Mouse (Mus musculus) hindbrain, embryonic 14.5 days (tissue): Measurements from ENCODE around the gene Meis2. TPM values are rescaled to one million over a fixed set of nuclear protein-coding genes. Genes with fewer than 3 reads are reported as not detected.
A peak's percentile ranks its signal among the peaks of the same experiment; 100 is the strongest.

Experiments used
- ATAC-seq: fragments of 200-750 bp; cut with Nextera tagmentation; 2 replicates; pipeline ENCODE4 v1.8.0; 2017; ENCODE audit warnings: moderate number of reproducible peaks, mild to moderate bottlenecking, moderate TSS enrichment, moderate library complexity; ENCODE audit not compliant: low FRiP score
- DNase-seq: peaks from one replicate; pipeline ENCODE4 v3.0.0-alpha.2; 2015; ENCODE audit warnings: low spot score
- H3K27ac ChIP-seq: fragments of 300-500 bp; sonication (generic); 2 replicates; pipeline ENCODE4 v1.5.1; 2014; ENCODE audit warnings: mild to moderate bottlenecking, moderate library complexity
- H3K27me3 ChIP-seq: fragments of 300-500 bp; sonication (generic); 2 replicates; pipeline ENCODE4 v1.6.1; 2014; ENCODE audit warnings: mild to moderate bottlenecking, low read length, mixed read lengths; ENCODE audit not compliant: control insufficient read depth, insufficient read depth
- H3K36me3 ChIP-seq: fragments of 300-500 bp; sonication (generic); replicated peaks from 2 replicates; pipeline ENCODE4 v1.6.1; 2014; ENCODE audit not compliant: control insufficient read depth, insufficient read depth
- H3K4me1 ChIP-seq: fragments of 300-500 bp; sonication (generic); replicated peaks from 2 replicates; pipeline ENCODE4 v1.6.1; 2014; ENCODE audit warnings: antibody characterized with exemption, low read length, mixed read lengths; ENCODE audit not compliant: control insufficient read depth, insufficient read depth
- H3K4me2 ChIP-seq: fragments of 300-500 bp; sonication (generic); replicated peaks from 2 replicates; pipeline ENCODE4 v1.6.1; 2014; ENCODE audit warnings: mild to moderate bottlenecking, moderate library complexity
- H3K4me3 ChIP-seq: fragments of 300-500 bp; sonication (generic); replicated peaks from 2 replicates; pipeline ENCODE4 v1.5.1; 2014; ENCODE audit warnings: mild to moderate bottlenecking, low read length
- H3K9ac ChIP-seq: fragments of 300-500 bp; sonication (generic); 2 replicates; pipeline ENCODE4 v1.6.1; 2014
- H3K9me3 ChIP-seq: fragments of 300-500 bp; sonication (generic); 2 replicates; pipeline ENCODE4 v1.6.1; 2016; ENCODE audit warnings: low read length; ENCODE audit not compliant: control insufficient read depth
- WGBS: fragments of 180-500 bp; shearing (Covaris S2); extraction: QIAGEN DNeasy Blood & Tissue Kit; methylation state at CpG from one replicate; pipeline ENCODE4 v1.1.7; 2014; 5-methylcytosine and 5-hydroxymethylcytosine counted together
- polyA plus RNA-seq: library from polyadenylated mRNA; unstranded; fragments of >200 nt; fragmentation: Nextera tagmentation; extraction: Ambion mirVana; gene quantifications from 2 replicates; pipeline ENCODE4 v1.2.1, GENCODE M21; 2014

Meis2 gene
- polyA plus RNA-seq, 1 experiment from 2014 or later = 159 TPM

DNA sequence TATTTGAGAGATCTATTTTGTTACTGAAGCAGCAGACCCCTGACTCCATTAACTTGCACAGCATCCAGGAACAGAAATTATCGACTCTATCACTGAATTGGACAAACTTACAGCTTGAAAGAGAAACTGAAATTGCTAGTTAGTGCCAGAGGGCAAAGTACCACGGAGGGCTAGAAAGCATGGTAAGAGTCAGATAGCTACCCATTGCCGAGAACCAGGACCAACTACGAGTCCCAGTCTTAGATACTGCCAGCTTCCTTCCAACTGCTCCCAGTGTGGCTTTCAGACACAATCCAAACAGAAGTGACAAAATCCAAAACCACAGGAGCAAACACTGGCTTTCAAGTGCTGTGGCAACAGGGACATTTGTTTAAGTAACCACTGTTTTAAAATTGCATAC, 81.2 kb downstream of the Meis2 start:
- ATAC-seq (no peak), DNase-seq (no peak)
- no peak overlapping the region for H3K4me2 ChIP-seq
- H3K9ac ChIP-seq = no peak overlapping the region
- H3K36me3 ChIP-seq = peaks cover 4% of the 10 kb centered on the region; the same call in 1 of the 2 replicates
- 82% methylated on average over 4 of the region's 4 CpGs for WGBS
- H3K9me3 ChIP-seq = no peaks in the 10 kb centered on the region
- no peak overlapping the region for H3K4me3 ChIP-seq
- H3K27me3 ChIP-seq = no peaks in the 10 kb centered on the region
- peaks cover 8% of the 10 kb centered on the region; the same call in 1 of the 2 replicates for H3K4me1 ChIP-seq
- no peak overlapping the region for H3K27ac ChIP-seq

DNA sequence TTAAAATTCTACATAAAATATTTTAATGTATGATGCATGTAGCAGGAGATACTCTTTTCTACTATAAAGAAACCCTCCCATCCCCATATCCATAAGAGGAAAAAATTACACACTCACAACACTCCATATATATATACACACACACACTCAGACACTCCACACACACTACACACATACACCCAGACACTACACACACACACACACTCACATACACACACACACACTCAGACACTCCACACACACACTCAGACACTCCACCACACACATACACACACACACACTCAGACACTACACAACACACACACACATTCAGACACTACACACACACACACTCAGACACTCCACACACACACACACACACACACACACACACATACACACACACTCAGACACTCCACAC, 85.1 kb downstream of the Meis2 start:
- H3K9ac ChIP-seq = no peak overlapping the region
- H3K27me3 ChIP-seq = no peaks in the 10 kb centered on the region
- peaks cover 8% of the 10 kb centered on the region; the same call in 1 of the 2 replicates for H3K4me1 ChIP-seq
- H3K4me3 ChIP-seq = no peak overlapping the region
- peak overlapping the region; percentile 58 for H3K27ac ChIP-seq
- DNase-seq = no peak
- H3K36me3 ChIP-seq = peaks cover 20% of the 10 kb centered on the region; the same call in 1 of the 2 replicates
- no peak overlapping the region for H3K4me2 ChIP-seq
- H3K9me3 ChIP-seq = no peaks in the 10 kb centered on the region
- peak; percentile 38; the same call in 1 of the 2 replicates for ATAC-seq

DNA sequence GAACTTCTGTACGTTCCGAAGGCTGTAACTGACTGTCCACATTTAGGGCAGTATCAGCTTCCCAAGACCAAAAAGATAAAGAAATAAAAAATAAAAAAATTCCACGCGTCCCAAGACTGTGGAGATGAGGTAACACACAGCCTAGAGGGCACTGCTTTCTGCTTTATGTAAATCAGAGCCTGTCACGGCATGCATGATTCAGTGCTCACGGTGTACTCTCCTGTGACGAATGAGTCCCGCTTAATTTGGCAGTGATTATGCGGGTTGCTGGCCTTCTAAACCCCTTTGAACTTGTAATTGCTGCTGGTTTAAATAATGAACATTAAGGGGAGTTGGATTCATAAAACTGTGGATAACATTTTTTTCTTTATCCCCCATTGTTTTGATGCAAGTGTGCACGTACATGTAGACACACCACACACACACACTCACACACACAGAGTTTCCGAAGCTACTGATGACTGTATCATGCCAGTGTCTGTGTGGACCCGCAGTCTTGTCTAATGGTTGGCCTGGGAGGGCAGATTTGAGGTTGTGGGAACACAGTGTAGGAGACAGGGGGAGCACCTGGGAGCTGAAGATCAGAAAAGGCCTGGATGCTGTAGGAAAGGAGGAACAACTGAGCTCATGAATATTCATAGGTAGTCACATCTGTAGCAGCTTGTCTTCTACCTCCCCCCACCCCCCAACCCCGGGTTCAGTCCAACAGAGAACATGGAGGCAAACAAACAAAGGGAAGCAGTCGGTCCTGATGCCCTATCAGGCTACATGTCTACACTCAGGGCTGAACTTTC, 85.8 kb downstream of the Meis2 start:
- peaks cover 20% of the 10 kb centered on the region; the same call in 1 of the 2 replicates for H3K36me3 ChIP-seq
- H3K27ac ChIP-seq = peak overlapping the region; percentile 58
- peak; percentile 75 for ATAC-seq
- no peak overlapping the region for H3K4me3 ChIP-seq
- H3K4me1 ChIP-seq = peaks cover 8% of the 10 kb centered on the region; the same call in 1 of the 2 replicates
- H3K4me2 ChIP-seq = no peak overlapping the region
- no peak overlapping the region for H3K9ac ChIP-seq
- H3K27me3 ChIP-seq = no peaks in the 10 kb centered on the region
- DNase-seq = peak; percentile 47
- 29% methylated on average over 14 of the region's 14 CpGs for WGBS
- H3K9me3 ChIP-seq = no peaks in the 10 kb centered on the region

DNA sequence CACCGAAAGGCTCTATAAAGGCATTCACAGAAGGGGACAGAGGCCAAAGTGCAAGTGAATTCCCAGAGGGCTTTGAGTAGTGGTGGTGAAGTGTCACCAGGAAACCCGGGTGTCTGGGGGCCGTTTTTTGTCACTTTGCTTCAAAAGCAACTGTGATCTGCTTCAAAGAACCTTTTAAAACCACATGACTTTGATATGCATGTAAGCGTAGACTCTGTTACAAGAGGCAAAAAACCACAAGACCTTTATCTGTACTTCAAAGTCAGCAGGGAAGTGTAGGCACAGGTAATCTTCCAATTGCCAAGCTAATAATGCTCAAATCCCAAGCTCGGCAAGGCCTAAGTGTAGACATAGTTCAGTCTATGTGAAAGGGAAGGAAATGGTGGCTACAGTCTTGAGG, 87.0 kb downstream of the Meis2 start:
- Histone ChIP-seq H3K9ac (no peak overlapping the region), H3K27ac (no peak overlapping the region), H3K4me3 (no peak overlapping the region), H3K9me3 (no peaks in the 10 kb centered on the region), H3K27me3 (no peaks in the 10 kb centered on the region), H3K4me1 (peaks cover 8% of the 10 kb centered on the region; the same call in 1 of the 2 replicates), H3K4me2 (no peak overlapping the region), H3K36me3 (peaks cover 20% of the 10 kb centered on the region; the same call in 1 of the 2 replicates)
- ATAC-seq (no peak), DNase-seq (no peak)
- WGBS = 78% methylated on average over 5 of the region's 5 CpGs

DNA sequence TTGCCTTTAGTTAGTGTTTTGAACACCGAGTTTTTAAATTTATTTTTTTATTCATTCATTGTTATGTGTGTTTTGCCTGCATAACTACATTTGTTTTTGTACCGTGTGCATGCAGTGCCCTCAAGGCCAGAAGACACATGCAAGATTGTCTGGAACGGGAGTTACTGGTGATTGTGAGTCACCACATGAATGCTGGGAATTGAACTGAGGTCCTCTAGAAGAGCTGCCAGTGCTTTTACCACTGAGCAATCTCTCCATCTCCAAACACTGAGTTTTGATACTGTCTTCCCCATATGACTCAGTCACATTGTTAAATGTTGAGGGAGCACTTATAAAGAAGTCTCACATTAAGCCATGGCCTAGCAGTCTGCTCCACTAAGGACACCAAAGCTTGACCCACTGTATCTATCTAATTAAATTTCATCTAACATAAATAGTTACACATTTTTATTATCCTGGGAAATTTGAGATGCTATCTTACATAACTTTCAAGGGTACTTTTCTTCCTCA, 94.3 kb downstream of the Meis2 start:
- H3K27ac ChIP-seq = no peak overlapping the region
- no peaks in the 10 kb centered on the region for H3K4me1 ChIP-seq
- H3K27me3 ChIP-seq = no peaks in the 10 kb centered on the region
- peaks cover 8% of the 10 kb centered on the region; the same call in 1 of the 2 replicates for H3K36me3 ChIP-seq
- 90% methylated on average over 3 of the region's 3 CpGs for WGBS
- H3K9me3 ChIP-seq = no peaks in the 10 kb centered on the region
- no peak overlapping the region for H3K4me3 ChIP-seq
- no peak for ATAC-seq
- no peak overlapping the region for H3K9ac ChIP-seq
- no peak overlapping the region for H3K4me2 ChIP-seq
- DNase-seq = no peak

DNA sequence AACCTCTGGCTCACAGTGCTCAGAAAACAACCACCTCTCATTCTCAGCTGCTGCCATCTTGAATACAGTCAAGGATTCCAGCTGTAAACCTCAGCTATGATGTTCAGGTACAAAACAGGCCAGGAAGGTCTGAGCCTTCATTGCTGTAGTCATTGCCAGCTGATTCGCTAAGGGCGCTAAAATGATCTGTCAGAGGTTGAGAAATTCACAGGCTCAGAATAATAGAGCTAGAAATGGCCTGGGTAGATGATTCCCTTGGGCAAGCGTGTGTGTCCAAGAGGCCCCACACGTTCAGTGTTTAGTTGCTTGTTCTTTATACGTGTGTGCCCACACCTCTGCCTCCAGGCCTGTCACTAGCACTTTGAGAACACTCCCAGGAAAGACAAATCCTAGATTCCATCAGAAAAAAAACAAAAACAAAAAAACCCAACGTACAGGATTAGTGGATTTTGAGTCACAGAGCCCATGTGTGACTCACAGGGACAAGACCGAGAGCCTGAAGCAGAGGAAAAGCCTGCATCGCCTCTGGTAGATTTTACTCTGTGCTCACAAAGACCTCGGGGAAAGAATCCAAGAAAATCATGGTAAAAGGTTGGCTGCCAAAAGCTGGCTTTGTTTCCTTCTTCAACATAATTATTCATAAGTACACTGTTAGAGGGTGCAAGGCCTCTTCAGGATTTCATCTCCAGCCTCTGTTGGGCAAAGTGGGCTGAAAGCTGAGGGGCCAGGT, 95.4 kb downstream of the Meis2 start:
- no peak for DNase-seq
- H3K4me3 ChIP-seq = no peak overlapping the region
- H3K4me2 ChIP-seq = no peak overlapping the region
- WGBS = 73% methylated on average over 9 of the region's 9 CpGs
- H3K36me3 ChIP-seq = no peaks in the 10 kb centered on the region; the same call in 1 of the 2 replicates
- H3K27me3 ChIP-seq = no peaks in the 10 kb centered on the region
- no peak overlapping the region for H3K9ac ChIP-seq
- peak overlapping the region; percentile 20; the same call in 1 of the 2 replicates for H3K27ac ChIP-seq
- H3K9me3 ChIP-seq = no peaks in the 10 kb centered on the region
- 0 out of 2 replicates have a peak, but pooled peaks cover 1% of the 10 kb centered on the region for H3K4me1 ChIP-seq
- ATAC-seq = no peak

DNA sequence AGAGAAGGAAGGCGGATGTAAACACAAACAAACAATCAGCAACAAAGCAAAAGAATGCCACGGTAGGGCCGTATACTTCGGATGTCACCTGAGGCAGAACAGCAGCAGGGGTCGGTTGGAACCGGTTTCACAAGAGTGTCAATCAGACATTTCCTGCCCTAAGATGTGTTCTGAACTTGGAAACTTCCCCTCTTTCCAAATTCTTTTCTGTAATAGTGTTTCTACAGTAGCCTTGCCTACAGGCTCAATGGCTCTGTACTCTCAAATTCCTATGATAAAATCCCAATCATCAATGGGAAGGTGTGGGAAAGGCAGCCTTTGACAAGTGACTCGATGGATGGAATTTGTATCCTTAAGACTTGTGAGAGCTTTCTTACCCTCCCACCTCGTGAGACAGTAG, 96.4 kb downstream of the Meis2 start:
- H3K4me3 ChIP-seq = no peak overlapping the region
- 80% methylated on average over 8 of the region's 8 CpGs for WGBS
- 0 out of 2 replicates have a peak, but pooled peaks cover 10% of the 10 kb centered on the region for H3K4me1 ChIP-seq
- no peak overlapping the region for H3K9ac ChIP-seq
- no peaks in the 10 kb centered on the region for H3K27me3 ChIP-seq
- no peaks in the 10 kb centered on the region for H3K9me3 ChIP-seq
- DNase-seq (no peak), ATAC-seq (no peak)
- no peak overlapping the region for H3K27ac ChIP-seq
- H3K4me2 ChIP-seq = no peak overlapping the region
- no peaks in the 10 kb centered on the region; the same call in 1 of the 2 replicates for H3K36me3 ChIP-seq

DNA sequence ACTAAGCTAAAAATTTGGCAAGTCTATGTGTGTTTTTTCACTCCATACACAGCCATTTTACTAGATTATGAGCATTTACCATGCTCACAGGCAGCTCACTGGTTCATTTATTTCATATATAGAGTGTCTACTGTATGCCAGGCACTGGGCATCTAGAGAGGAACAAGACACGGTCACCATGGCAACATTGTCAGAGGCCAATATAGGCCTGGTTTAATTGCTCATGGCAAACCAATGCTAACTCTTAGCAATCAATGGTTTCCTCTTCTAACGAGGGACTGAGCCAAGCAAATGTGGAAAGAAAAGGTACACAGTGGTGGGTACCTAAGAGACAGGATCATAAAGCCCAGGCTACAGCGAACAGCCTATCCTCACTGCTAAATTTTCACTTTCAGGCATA, 100.7 kb downstream of the Meis2 start:
- 0 out of 2 replicates have a peak, but pooled peaks cover 8% of the 10 kb centered on the region for H3K36me3 ChIP-seq
- ATAC-seq (no peak), DNase-seq (no peak)
- no peaks in the 10 kb centered on the region for H3K9me3 ChIP-seq
- H3K4me3 ChIP-seq = no peak overlapping the region
- H3K27ac ChIP-seq = 0 out of 2 replicates have a peak overlapping the region, but pooled peaks have one; percentile 10
- H3K4me2 ChIP-seq = no peak overlapping the region
- H3K27me3 ChIP-seq = no peaks in the 10 kb centered on the region
- H3K9ac ChIP-seq = no peak overlapping the region
- 69% methylated on average over 3 of the region's 3 CpGs for WGBS
- peaks cover 31% of the 10 kb centered on the region; the same call in 1 of the 2 replicates for H3K4me1 ChIP-seq

DNA sequence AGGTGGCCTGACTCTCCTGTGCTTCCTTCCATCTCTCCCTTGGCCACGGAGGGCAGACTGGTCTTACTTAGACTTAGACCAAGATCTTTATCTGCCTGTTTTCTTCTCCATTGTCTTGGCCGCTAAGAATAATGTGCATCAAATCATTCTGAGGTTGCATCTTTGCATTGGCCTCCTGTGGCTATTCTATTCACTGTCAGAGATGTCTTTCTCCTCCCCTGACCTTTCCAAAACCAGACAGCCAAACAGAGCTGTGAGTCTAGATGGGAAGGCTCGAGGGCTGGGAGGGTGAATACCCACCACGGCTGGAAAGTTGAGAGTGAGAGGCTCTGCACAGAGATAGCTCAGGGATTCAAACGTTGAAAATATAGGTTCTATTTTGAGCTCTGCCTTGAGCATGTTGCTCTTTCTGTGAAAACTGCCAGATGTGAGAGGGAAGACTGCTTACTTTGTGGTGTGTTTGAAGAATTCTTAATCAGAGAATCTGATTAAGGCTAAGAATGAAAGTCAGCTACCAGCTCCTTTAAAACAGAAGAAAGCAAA, 102.3 kb downstream of the Meis2 start:
- Histone ChIP-seq H3K4me2 (no peak overlapping the region), H3K4me3 (no peak overlapping the region), H3K27ac (peak overlapping the region; percentile 24; the same call in 1 of the 2 replicates), H3K9ac (no peak overlapping the region), H3K9me3 (no peaks in the 10 kb centered on the region), H3K27me3 (no peaks in the 10 kb centered on the region), H3K36me3 (0 out of 2 replicates have a peak, but pooled peaks cover 10% of the 10 kb centered on the region), H3K4me1 (peaks cover 31% of the 10 kb centered on the region; the same call in 1 of the 2 replicates)
- WGBS = 27% methylated on average over 5 of the region's 5 CpGs
- DNase-seq (no peak), ATAC-seq (no peak)
